Mouse (Mus musculus): ENCODE data around the gene Trpm1. TPM values are rescaled to one million over a fixed set of nuclear protein-coding genes. Genes with fewer than 3 reads are reported as not detected.

Trpm1 gene
- total RNA-seq, 2 experiments from 2014 or later = 0.38 to 0.66 TPM

DNA sequence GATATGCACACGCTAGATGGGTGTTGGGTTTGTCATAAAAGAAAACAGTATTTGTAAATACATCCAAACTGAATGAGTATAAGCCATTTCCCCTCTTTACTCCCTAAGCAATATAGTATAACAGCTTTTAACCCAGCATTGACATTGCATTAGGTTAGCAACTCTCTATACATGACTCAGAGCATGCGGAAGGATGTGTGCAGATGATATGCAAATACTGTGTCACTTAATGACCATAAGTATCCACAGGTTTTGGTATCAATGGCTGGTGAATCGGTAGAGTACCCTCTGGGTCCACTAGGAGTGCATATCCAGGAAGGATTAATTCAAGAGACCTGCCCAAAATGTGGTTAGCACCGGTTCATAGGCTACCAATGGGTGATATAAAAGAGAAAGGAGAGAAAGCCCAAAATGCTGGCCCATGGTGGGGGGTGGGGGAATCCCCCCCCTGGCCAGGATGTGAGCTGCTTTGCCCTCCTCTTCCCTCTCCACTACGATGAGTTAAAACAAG is 80.7 kb downstream of the Trpm1 start:
- DNase-seq = no peak

DNA sequence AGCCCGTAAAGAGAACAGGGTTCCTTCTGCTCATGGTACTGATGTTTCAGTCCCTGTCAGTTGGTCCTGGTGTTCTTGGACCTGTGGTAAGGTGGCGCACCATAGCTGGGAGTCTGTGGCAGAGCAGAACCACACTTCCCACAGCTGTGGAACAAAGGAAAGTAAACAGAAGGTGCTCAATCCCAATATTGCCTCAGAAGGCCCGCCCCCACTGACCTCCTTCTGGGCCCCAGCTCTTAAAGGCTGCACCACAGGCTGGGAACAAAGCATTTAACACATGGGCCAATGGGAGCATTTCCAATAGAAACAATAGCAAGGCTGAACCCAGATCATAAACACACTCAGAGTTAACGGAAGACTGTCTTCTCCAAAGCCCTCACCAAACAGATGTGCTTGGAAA is 82.9 kb downstream of the Trpm1 start:
- no peak for DNase-seq

DNA sequence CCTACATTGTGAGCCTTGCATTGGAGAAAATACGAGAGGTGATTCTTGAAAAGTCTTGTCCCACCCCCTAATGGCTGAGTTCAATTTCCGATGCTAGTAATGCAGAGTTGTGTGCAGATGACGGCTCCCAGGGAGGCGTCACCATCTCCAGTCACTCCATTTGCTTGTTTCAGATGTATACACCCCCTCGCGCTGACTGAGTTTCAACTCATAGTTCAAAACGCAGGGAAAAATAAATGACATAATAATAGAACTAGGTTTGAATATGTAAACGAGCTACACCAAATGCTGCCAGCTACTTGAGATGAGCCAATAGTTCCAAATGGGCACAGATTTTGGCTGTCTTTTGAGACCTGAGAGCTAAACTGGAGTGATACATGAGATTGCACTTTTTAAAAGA is 84.1 kb downstream of the Trpm1 start:
- DNase-seq = no peak

DNA sequence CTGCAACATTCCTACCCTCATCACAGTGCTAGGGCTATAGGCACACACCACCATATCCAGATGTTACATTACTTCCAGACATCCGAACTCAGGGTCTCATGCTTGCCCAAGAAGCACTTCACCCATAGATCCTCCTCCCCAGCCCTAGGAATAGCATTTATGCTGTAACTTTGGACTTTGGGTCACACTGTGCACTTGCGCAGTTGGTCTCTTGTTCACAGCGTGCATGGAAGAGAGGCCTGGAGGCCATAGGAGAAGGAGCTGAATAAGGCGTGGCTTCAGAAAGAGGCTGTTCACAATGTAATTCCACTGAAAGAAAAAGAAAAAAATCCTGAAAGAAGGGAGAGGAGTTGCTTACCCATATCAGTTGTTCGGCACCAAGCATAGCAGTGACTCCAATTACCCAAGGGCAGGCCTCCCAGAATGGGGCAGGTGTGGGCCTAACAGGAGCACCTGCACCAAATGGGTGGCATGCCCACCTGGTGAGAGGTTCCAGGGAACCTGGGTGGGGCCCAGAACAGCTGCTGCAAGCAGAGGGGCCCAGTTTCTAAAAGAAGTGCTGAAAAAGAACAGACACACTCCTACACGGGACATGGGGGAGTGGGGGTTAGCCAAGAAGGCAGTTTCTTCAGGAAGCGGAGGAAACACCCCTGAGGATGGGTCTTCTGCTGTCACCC is 84.9 kb downstream of the Trpm1 start:
- DNase-seq = no peak

DNA sequence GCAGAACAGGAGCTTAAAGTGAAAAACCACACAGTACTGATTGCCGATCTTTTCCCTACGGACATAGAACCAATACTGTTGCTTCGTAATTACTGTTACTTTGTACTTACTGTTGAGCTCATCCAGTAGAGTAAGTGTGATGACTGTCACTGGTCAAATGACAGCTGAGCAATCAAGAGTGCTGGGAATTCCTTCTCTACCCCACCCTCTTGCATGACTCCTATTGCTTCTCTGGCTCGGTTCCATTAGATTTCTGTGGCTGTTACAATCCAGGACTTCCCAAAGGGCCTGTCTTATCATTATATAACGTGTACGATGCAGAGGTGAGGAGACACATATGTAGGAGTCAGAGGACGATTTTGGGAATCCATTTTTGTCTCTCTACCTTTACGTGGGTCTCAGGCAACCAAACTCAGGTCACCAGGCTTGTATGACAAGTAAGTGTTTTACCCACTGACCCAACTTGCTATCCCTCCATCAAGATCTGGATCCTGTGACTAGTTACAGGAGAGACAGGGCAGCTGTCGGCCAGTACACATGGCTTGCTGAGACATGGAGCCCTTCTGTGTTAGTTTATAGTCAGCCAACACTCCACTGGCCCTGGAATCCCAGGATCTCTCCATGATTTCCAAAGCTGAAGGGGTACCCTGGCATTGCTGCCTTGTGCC is 85.6 kb downstream of the Trpm1 start:
- no peak for DNase-seq

DNA sequence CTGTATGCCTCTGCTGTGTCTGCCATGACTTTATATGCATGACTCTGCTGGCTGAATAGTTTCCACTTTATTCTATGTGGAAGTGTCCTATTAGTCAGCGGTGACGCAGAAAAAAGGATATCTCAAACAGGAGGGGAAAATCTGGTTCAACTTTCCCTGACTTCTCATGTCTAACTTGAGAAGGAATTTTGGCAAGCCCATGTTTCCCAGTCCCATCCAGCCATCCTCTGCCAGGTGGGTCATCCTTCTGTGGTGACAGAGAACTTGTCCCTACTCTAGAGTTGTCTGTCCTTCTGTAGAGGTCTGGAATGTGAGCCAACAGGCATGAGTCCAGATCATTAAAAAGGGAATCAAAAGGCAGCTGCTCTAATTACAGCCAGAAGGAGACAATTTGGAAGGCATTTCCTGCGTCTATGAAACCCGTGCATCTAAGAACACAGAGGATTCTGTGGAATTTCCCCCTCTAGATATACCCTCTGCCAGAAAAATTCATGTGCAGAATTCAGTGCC is 86.2 kb downstream of the Trpm1 start:
- DNase-seq = no peak

DNA sequence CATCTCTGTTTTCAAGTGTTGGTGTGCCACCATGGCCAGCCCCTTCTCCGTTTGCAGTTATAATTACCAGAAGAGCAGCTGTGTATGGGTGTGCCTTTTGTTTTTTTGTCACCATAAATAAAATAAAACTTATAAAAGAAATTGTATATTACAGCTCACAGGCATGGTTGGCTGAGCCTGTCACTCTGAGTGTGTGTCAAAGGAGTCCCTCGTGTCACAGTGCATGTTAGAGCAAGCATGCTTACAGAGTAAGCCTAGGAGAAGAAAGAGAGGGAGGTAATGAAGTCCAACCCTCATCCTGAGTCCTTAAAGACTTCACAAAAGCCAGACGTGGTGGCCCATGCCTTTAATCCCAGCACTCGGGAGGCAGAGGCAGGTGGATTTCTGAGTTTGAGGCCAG is 88.8 kb downstream of the Trpm1 start:
- no peak for DNase-seq

- DNase-seq = no peak
These were observed 90.7 kb downstream of the Trpm1 start for GRCm38 (mm10) chr7:64244371-64244770.

DNA sequence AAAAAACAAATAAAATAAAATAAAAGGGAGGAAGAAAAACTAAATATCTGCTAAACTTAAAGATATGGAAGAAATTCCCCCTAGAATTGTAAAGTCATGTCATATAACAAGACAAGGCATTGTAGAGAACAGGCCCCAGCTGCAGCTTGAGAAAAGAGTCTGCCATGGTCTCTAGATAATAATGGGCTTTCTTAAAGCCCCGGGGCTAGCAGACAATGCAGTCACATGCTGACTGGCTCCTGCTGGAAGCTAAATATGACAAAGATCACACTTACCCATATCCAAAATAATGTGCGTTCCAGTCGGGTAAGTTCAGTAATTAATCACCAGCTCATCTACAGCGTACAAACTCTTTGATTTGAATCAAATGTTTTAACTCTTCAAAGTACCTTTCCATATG is 93.1 kb downstream of the Trpm1 start:
- DNase-seq = no peak

GRCm38 (mm10) chr7:64248352-64248751 is 94.7 kb downstream of the Trpm1 start:
- no peak for DNase-seq

- DNase-seq = no peak
These were observed 96.1 kb downstream of the Trpm1 start for GRCm38 (mm10) chr7:64249715-64250114.

- DNase-seq = no peak
These were observed 96.8 kb downstream of the Trpm1 start for GRCm38 (mm10) chr7:64250417-64250816.

- DNase-seq = no peak
These were observed 100.1 kb downstream of the Trpm1 start for GRCm38 (mm10) chr7:64253736-64254135.

GRCm38 (mm10) chr7:64265502-64266279 is 112.1 kb downstream of the Trpm1 start:
- DNase-seq = no peak

GRCm38 (mm10) chr7:64266587-64266986 is 113.0 kb downstream of the Trpm1 start:
- DNase-seq = no peak

DNA sequence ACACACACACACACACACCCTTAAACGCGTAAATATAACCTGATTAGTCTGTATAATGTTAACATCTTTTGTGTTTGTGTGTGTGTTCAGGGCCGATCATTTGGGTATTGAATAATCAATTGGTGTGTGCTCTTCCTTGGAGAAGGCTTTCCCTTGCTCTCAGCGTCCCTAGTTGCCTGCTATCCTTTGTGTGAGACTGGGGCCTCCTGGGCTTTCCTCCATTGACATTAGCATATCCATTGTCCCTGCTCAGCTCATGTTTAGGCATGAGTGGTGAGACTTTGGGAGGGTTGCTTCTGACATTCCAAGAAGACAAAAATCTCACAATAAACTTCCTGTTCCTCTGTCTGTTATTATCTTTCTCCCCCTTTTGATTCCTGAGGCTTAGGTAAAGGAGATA is 118.3 kb downstream of the Trpm1 start:
- DNase-seq = no peak

DNA sequence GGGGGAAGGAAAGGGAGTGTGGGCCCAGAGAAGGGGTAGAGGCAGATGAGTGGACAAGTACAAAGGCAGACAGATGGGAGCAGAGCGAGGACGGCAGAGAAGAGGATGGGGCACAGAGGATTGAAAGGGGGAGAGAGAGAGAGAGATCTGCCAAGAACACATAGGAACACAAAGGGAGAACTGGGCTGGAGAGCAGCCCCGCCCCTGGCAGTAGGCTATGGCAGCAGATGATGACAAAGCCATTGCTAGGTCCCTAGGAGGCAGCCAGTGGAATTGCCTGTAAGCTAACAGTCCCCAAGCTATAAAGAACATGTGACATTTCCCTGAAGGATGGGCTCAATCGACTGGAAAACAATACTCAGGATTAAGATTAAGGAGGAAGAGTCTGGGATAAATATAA is 121.9 kb downstream of the Trpm1 start:
- no peak for DNase-seq

DNA sequence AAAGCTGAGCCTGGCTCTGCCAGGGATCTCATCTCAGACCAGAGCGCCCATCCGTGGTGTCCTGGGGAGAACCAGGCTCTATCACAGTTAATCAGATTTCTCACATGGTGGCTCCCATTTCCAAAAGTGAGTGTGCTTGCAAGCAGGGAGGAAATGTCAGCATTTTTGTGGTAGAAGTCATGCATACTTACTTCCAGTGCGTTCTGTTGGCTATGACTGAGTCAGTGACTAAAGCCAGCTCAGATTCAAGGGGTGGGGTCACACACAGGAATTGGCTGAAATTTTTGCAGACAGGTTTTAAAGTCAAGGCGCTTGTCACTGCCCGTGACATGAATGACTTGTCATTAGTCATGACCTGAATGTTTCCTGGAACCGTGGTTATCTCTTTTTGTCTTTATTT is 123.3 kb downstream of the Trpm1 start:
- DNase-seq = no peak

DNA sequence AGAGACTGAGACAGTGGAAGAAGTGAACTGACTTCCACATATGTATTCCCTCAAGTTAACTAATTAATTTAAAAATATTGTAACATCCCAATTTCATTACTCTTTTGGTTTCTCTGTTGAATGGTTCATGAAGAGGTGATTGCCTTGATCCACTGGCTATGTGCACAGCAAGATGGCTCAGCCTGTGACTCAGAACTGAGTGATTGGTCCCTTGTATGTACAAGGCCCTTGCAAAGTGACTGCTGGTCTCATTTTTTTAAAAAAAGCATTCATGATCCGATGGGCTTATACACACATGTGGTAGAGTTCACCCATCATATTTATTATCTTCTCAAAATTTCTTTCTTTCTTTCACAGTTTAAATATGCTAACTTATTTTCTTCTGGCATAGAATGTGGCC is 124.9 kb downstream of the Trpm1 start:
- no peak for DNase-seq

GRCm38 (mm10) chr7:64279548-64279947 is 125.9 kb downstream of the Trpm1 start:
- DNase-seq = no peak

- no peak for DNase-seq
These were observed 132.9 kb downstream of the Trpm1 start for GRCm38 (mm10) chr7:64286566-64286965.

GRCm38 (mm10) chr7:64287414-64288091 is 133.9 kb downstream of the Trpm1 start, which contains the start of gene Mtmr10:
Gene Mtmr10, plus strand, starts transcription at chr7:64287653.
- peak; percentile 100 for DNase-seq
